Mouse (Mus musculus) megakaryocyte, adult 5-6 weeks (primary cell): ENCODE results near the gene Mmab. TPM values are rescaled to one million over a fixed set of nuclear protein-coding genes. Genes with fewer than 3 reads are reported as not detected.

Experiments
- ATAC-seq: 2 replicates; pipeline ENCODE4 v1.8.0; 2016; ENCODE audit warnings: mild to moderate bottlenecking, inconsistent platforms; ENCODE audit not compliant: poor library complexity, severe bottlenecking
- total RNA-seq, 2 experiments: library from RNA; stranded (forward) in 1 of 2; stranded (reverse) in 1 of 2; fragments of 153-499, 151-499 nt in 1 of 2; fragments of 221-1000, 200-1000 nt in 1 of 2; gene quantifications; 2 replicates each; pipeline versions ENCODE4 v1.2.3 to v1.2.4; 2015 to 2017

Mmab gene
- total RNA-seq (2015) (2.0 and 2.5 TPM in 2 replicates), total RNA-seq (2017) (3.6 and 4.2 TPM in 2 replicates)

GRCm38 (mm10) chr5:114443566-114444367 is at the start of gene Mmab, which contains the start of gene Mvk:
Gene Mmab (minus strand): TSS chr5:114444060.
Gene Mvk (plus strand): TSS chr5:114444269.
- ATAC-seq: peak; percentile 97

- no peak for ATAC-seq
Measured at GRCm38 (mm10) chr5:114490241-114490640, 46.4 kb upstream of the Mmab start.

- ATAC-seq: no peak
Measured at GRCm38 (mm10) chr5:114489570-114489969, 45.7 kb upstream of the Mmab start.

GRCm38 (mm10) chr5:114485685-114486084 is 41.8 kb upstream of the Mmab start:
- no peak for ATAC-seq

- ATAC-seq: no peak
Measured at GRCm38 (mm10) chr5:114482587-114483011, 38.7 kb upstream of the Mmab start.

- no peak for ATAC-seq
Measured at GRCm38 (mm10) chr5:114478267-114478666, 34.4 kb upstream of the Mmab start.

- ATAC-seq: no peak
Measured at GRCm38 (mm10) chr5:114474741-114475491, 31.1 kb upstream of the Mmab start.

- no peak for ATAC-seq
Measured at GRCm38 (mm10) chr5:114470359-114470758, 26.5 kb upstream of the Mmab start.

GRCm38 (mm10) chr5:114468007-114468406 is 24.1 kb upstream of the Mmab start:
- ATAC-seq: no peak

GRCm38 (mm10) chr5:114467430-114467829 is 23.6 kb upstream of the Mmab start:
- ATAC-seq: no peak

GRCm38 (mm10) chr5:114467019-114467418 is 23.2 kb upstream of the Mmab start:
- no peak for ATAC-seq

GRCm38 (mm10) chr5:114465641-114466040 is 21.8 kb upstream of the Mmab start:
- no peak for ATAC-seq

- ATAC-seq: no peak
Measured at GRCm38 (mm10) chr5:114464561-114464960, 20.7 kb upstream of the Mmab start.

GRCm38 (mm10) chr5:114462067-114463040 is 18.5 kb upstream of the Mmab start:
- ATAC-seq: no peak

GRCm38 (mm10) chr5:114461238-114461637 is 17.4 kb upstream of the Mmab start:
- peak; percentile 85 for ATAC-seq

GRCm38 (mm10) chr5:114456995-114457605 is 13.2 kb upstream of the Mmab start:
- ATAC-seq: no peak

- ATAC-seq: no peak
Measured at GRCm38 (mm10) chr5:114456287-114456686, 12.4 kb upstream of the Mmab start.

GRCm38 (mm10) chr5:114449011-114449410 is 5.2 kb upstream of the Mmab start:
- no peak for ATAC-seq

- ATAC-seq: no peak
Measured at GRCm38 (mm10) chr5:114444368-114444692, 470 bp upstream of the Mmab start.

GRCm38 (mm10) chr5:114435588-114435987 is 8.3 kb downstream of the Mmab start:
- ATAC-seq: no peak
